Mouse (Mus musculus): Measurements from ENCODE around the gene Clta.

DNA sequence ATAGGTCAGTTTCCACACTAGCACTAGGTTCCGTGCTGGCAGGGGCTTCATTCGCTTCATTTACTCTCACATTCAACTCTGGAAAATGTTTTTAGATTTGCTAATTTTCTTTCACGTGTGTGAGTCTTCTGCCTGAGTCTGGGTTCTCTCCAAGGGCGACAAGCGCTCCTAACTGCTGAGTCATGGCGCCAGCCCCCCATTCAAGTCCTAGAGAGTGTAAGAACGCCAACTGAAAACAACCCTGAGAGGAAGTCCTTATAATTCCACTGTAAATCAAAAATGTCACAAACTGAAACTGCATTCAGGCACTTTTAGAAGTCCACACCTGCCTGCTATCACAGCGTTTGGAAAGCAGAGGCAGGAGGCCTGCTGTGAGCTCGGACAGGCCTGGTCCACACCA is 57.8 kb downstream of the Clta start:
- no peak for TF ChIP-seq CTCF (IDR thresholded peaks at IDR 0.05; ENCODE audit: low read depth)
- no peak for TF ChIP-seq EP300 (IDR thresholded peaks at IDR 0.05; ENCODE audit: low read depth)
